Mouse (Mus musculus): Measurements from ENCODE around the gene Anxa1.

DNA sequence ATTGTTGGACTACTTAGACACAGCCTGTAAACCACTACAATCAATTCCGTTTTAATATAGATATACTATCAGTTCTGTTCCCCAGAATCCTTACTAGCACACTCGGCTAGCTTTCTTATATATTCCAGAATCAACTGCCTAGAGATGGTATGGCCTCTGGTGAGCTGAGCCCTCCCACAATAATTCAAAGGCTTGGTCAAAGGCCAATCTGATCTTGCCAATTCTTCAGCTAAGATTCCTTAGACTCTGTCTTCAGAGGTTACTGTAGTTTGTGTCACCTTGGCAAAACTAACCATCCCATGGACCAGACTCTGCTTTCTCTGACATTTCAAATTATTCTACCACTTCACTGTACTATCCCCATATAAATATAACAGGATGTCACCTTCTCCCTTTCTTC lies 25.4 kb downstream of the Anxa1 start:
- TF ChIP-seq POLR2A (IDR thresholded peaks at IDR 0.05; ENCODE audit: control insufficient read depth, extremely low read depth, insufficient read depth, low read length, poor library complexity) (no peak), CTCF (IDR thresholded peaks at IDR 0.05; ENCODE audit: borderline replicate concordance, control insufficient read depth, extremely low read depth, insufficient read depth, low read length, poor library complexity) (no peak)

All from thymus, adult 2 months (tissue).